Mouse (Mus musculus) kidney, adult 2 months (tissue): ENCODE data around the gene Tnfsf18.

ENCODE experiments used
- CTCF ChIP-seq: fragments of 200-500 bp; conservative IDR thresholded peaks from 2 replicates; pipeline ENCODE4 v1.5.1; 2011; ENCODE audit warnings: low read depth, mild to moderate bottlenecking, control low read depth, low read length, moderate library complexity, mixed read lengths; ENCODE audit not compliant: insufficient read depth, insufficient read length
- POLR2A ChIP-seq: fragments of 200-500 bp; IDR thresholded peaks from one replicate; pipeline ENCODE4 v1.6.1; 2011; ENCODE audit warnings: low read depth, low read length, control low read depth

DNA sequence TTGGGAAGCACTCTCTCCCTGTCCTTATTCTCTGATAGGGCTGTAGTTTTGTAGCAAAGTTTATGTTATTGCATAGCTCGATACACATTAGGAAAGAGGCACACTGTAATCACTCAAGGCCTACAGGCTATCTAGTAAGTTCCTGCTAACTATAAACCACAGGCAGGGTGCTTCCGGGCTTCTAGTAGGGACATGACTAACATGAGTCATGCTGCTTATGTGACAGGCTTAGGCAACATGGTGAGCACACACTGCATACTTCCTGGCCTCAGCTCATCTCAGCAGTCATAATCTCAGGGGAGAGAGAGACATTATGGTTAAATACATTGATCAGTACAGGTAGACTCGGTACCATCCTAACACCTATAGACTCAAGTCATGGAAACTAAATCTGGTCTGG, 12.2 kb upstream of the Tnfsf18 start:
- no peak for TF ChIP-seq CTCF
- no peak for TF ChIP-seq POLR2A
